ENCODE assay signal across 14 mouse cellular contexts in genomic region chr13:57588558-57589273, GRCm38 (mm10).
A peak's percentile ranks its signal among the peaks of the same experiment; 100 is the strongest.
DNase-seq lines count a peak whose midpoint lies in the region; ATAC-seq lines count a peak whose summit lies in the region.
"Had no signal": no experiment of that assay in that cellular context is flagged by ENCODE, and none has a peak within 500 bp of the region (broad histone marks: within the 10 kb centered on the region; RNA-seq: fewer than 3 reads in every experiment).

No protein-coding gene starts in this region.

- H3K4me3 ChIP-seq in neural tube, embryonic 11.5 days (ENCODE audit: low read depth, low read length) = no peak overlapping the region
- no peak overlapping the region for H3K4me3 ChIP-seq in limb, embryonic 10.5 days
- H3K4me3 ChIP-seq: heart, embryonic 10.5 days; limb, embryonic 13.5 days; stomach, embryonic 15.5 days had no signal

- H3K4me2 ChIP-seq in neural tube, embryonic 11.5 days (ENCODE audit: low read depth) = no peak overlapping the region
- H3K4me2 ChIP-seq: limb, embryonic 13.5 days; stomach, embryonic 15.5 days had no signal

- no peaks in the 10 kb centered on the region for H3K36me3 ChIP-seq in neural tube, embryonic 11.5 days (ENCODE audit: control insufficient read depth, insufficient read depth, low read length)
- H3K36me3 ChIP-seq in limb, embryonic 10.5 days = no peaks in the 10 kb centered on the region
- H3K36me3 ChIP-seq: G1E; heart, embryonic 10.5 days; limb, embryonic 13.5 days; stomach, embryonic 15.5 days had no signal

- peak; percentile 18 for DNase-seq in embryo, embryonic 10.5 days (ENCODE audit: low spot score)
- DNase-seq in embryo, embryonic 9.5 days (ENCODE audit: extremely low spot score) = no peak
- peak; percentile 47 for DNase-seq in neural tube, embryonic 11.5 days (ENCODE audit: low spot score)
- no peak for DNase-seq in neural tube, embryonic 10.5 days (ENCODE audit: extremely low spot score, low spot score)
- DNase-seq in limb, embryonic 10.5 days (ENCODE audit: low spot score) = no peak
- DNase-seq in retina, embryonic 14.5 days (ENCODE audit: low spot score) = peak; percentile 60
- DNase-seq: kidney, postnatal 25 days had no signal

- no peak overlapping the region for H3K9ac ChIP-seq in neural tube, embryonic 11.5 days (ENCODE audit: low read length)
- H3K9ac ChIP-seq: limb, embryonic 13.5 days; stomach, embryonic 15.5 days had no signal

- H3K9me3 ChIP-seq in neural tube, embryonic 11.5 days (ENCODE audit: control insufficient read depth, low read length) = no peaks in the 10 kb centered on the region
- H3K9me3 ChIP-seq in limb, embryonic 10.5 days (replicated peaks) = no peaks in the 10 kb centered on the region
- H3K9me3 ChIP-seq: heart, embryonic 10.5 days; limb, embryonic 13.5 days; stomach, embryonic 15.5 days had no signal

- ATAC-seq in neural tube, embryonic 11.5 days (ENCODE audit: insufficient read depth, low FRiP score, low TSS enrichment) = peak; percentile 53
- no peak for ATAC-seq in inflammation-experienced regulatory T-cells, adult 6 months
- ATAC-seq in erythroid progenitor cell, adult 5-6 weeks (replicated peaks; ENCODE audit: low FRiP score, poor library complexity, severe bottlenecking) = no peak
- ATAC-seq: lung, postnatal 0 days had no signal

- H3K27ac ChIP-seq in neural tube, embryonic 11.5 days (ENCODE audit: low read depth, low read length) = peak overlapping the region; percentile 35
- H3K27ac ChIP-seq in limb, embryonic 10.5 days = peak overlapping the region; percentile 14; the same call in 1 of the 2 replicates
- H3K27ac ChIP-seq: heart, embryonic 10.5 days; limb, embryonic 13.5 days; stomach, embryonic 15.5 days had no signal

- no peaks in the 10 kb centered on the region for H3K27me3 ChIP-seq in neural tube, embryonic 11.5 days (ENCODE audit: control insufficient read depth, insufficient read depth, low read length)
- H3K27me3 ChIP-seq in limb, embryonic 10.5 days (ENCODE audit: low read depth, poor library complexity, severe bottlenecking) = no peaks in the 10 kb centered on the region
- H3K27me3 ChIP-seq: limb, embryonic 13.5 days; stomach, embryonic 15.5 days had no signal

- 43% methylated on average over 10 of the region's 10 CpGs for WGBS in neural tube, embryonic 11.5 days
- 72% methylated on average over 10 of the region's 10 CpGs for whole genome bisulfite sequencing in limb, embryonic 10.5 days

- no peaks in the 10 kb centered on the region for H3K4me1 ChIP-seq in neural tube, embryonic 11.5 days (ENCODE audit: control insufficient read depth, insufficient read depth, low read length)
- peaks cover 25% of the 10 kb centered on the region for H3K4me1 ChIP-seq in limb, embryonic 10.5 days
- H3K4me1 ChIP-seq: heart, embryonic 10.5 days; stomach, embryonic 15.5 days had no signal

Comparison
In these comparisons a context has a peak if more than half of its experiments do, and no peak if none do; other contexts are left out.
1. DNase-seq: peak in embryo, embryonic 10.5 days (single experiment), neural tube, embryonic 11.5 days (single experiment) and retina, embryonic 14.5 days (single experiment); none in embryo, embryonic 9.5 days (single experiment), neural tube, embryonic 10.5 days (single experiment) and limb, embryonic 10.5 days (single experiment).